Mouse (Mus musculus) ES-E14 (cell line): ENCODE data around the gene Pom121. TPM values are rescaled to one million over a fixed set of nuclear protein-coding genes. Genes with fewer than 3 reads are reported as not detected.

ENCODE experiments used
- DNase-seq: peaks from one replicate; pipeline ENCODE4 v3.0.0-alpha.2; 2013; ENCODE audit warnings: low read depth, low spot score
- H3K27ac ChIP-seq: 2 replicates; pipeline ENCODE4 v1.5.1; 2012; ENCODE audit warnings: low read depth, mild to moderate bottlenecking, low read length, moderate library complexity, mixed read lengths; ENCODE audit not compliant: poor library complexity, insufficient read depth, severe bottlenecking
- H3K36me3 ChIP-seq: 2 replicates; pipeline ENCODE4 v1.6.1; 2012; ENCODE audit warnings: mild to moderate bottlenecking, low read length, moderate library complexity, mixed read lengths; ENCODE audit not compliant: control insufficient read depth, poor library complexity, insufficient read depth, severe bottlenecking
- H3K4me1 ChIP-seq, 2 experiments: fragments of 150-350 bp in 1 of 2; sonication (generic) in 1 of 2; 2 replicates each; pipeline ENCODE4 v1.6.1; 2012; ENCODE audit warnings: low read length in 2 of 2, mild to moderate bottlenecking in 1 of 2, mixed read lengths in 1 of 2; ENCODE audit not compliant: control insufficient read depth in 2 of 2, insufficient read depth in 2 of 2, poor library complexity in 1 of 2
- H3K4me3 ChIP-seq, 2 experiments: fragments of 150-350 bp in 1 of 2; sonication (generic) in 1 of 2; 2 replicates each; pipeline ENCODE4 v1.5.1; 2012; ENCODE audit warnings: low read length in 2 of 2, low read depth in 1 of 2, mild to moderate bottlenecking in 1 of 2, mixed read lengths in 1 of 2; ENCODE audit not compliant: insufficient read depth in 1 of 2, poor library complexity in 1 of 2, severe bottlenecking in 1 of 2
- H3K9ac ChIP-seq: 2 replicates; pipeline ENCODE4 v1.6.1; 2012; ENCODE audit warnings: low read depth, mild to moderate bottlenecking, low read length, mixed read lengths; ENCODE audit not compliant: poor library complexity, insufficient read depth, severe bottlenecking
- H3K9me3 ChIP-seq: fragments of 150-350 bp; sonication (generic); 2 replicates; pipeline ENCODE4 v1.6.1; 2012; ENCODE audit warnings: low read depth, mild to moderate bottlenecking, low read length; ENCODE audit not compliant: control insufficient read depth, insufficient read depth
- CHD2 ChIP-seq: IDR thresholded peaks from 2 replicates; pipeline ENCODE4 v1.6.1; 2014; ENCODE audit warnings: mild to moderate bottlenecking, low read depth, low read length, inconsistent platforms
- HCFC1 ChIP-seq: IDR thresholded peaks from 2 replicates; pipeline ENCODE4 v1.6.1; 2012; ENCODE audit warnings: low read length, inconsistent platforms, borderline replicate concordance; ENCODE audit not compliant: insufficient read depth
- MAFK ChIP-seq: IDR thresholded peaks from 2 replicates; pipeline ENCODE4 v1.6.1; 2014; ENCODE audit warnings: mild to moderate bottlenecking, low read depth, low read length, inconsistent platforms; ENCODE audit not compliant: insufficient read depth
- ZC3H11A ChIP-seq: IDR thresholded peaks from 2 replicates; pipeline ENCODE4 v1.6.1; 2012; ENCODE audit warnings: low read depth, mild to moderate bottlenecking, inconsistent platforms, low read length, borderline replicate concordance
- ZNF384 ChIP-seq: IDR thresholded peaks from 2 replicates; pipeline ENCODE4 v1.6.1; 2012; ENCODE audit warnings: low read depth, low read length, inconsistent platforms
- in situ Hi-C, 2 experiments: fragments of 600-800 bp; cut with MboI; formaldehyde crosslinking; loops; one replicate each; pipeline ENCODE4 v1.15.1; 2025; ENCODE audit warnings: low sequenced_read_pairs in 2 of 2, inconsistent platforms in 1 of 2; ENCODE audit not compliant: unreplicated experiment in 2 of 2
- total RNA-seq: library from RNA; depleted of rRNA; stranded (reverse); fragments of 300-350 nt; gene quantifications from 2 replicates; pipeline ENCODE4 v1.2.3, GENCODE M21; 2012

The Pom121 gene
- total RNA-seq, 1 experiment = 36.4 TPM

GRCm38 (mm10) chr5:135368312-135368711, 26.0 kb downstream of the Pom121 start:
- H3K27ac ChIP-seq = no peak overlapping the region
- no peak for DNase-seq
- peaks cover 3% of the 10 kb centered on the region for H3K36me3 ChIP-seq
- no peaks in the 10 kb centered on the region for H3K9me3 ChIP-seq
- no peak overlapping the region for H3K4me3 ChIP-seq
- no peak for TF ChIP-seq ZNF384
- in situ Hi-C loops = no loop called here
- no peak overlapping the region for H3K9ac ChIP-seq
- peaks cover 0 to 4% of the 10 kb centered on the region in 2 experiments; a peak in 1 of 4 replicates for H3K4me1 ChIP-seq

- Histone ChIP-seq H3K9ac (no peak overlapping the region), H3K36me3 (peaks cover 3% of the 10 kb centered on the region), H3K4me3 (no peak overlapping the region), H3K4me1 (peaks cover 0 to 4% of the 10 kb centered on the region in 2 experiments; a peak in 1 of 4 replicates), H3K27ac (no peak overlapping the region), H3K9me3 (no peaks in the 10 kb centered on the region)
- no peak for TF ChIP-seq CHD2
- TF ChIP-seq ZC3H11A = no peak
- no peak for TF ChIP-seq HCFC1
- no peak for TF ChIP-seq ZNF384
- no peak for TF ChIP-seq MAFK
- in situ Hi-C loops = no loop called here
- no peak for DNase-seq
These were observed 26.5 kb downstream of the Pom121 start for GRCm38 (mm10) chr5:135367841-135368240.

- DNase-seq = no peak
- H3K9ac ChIP-seq = no peak overlapping the region
- TF ChIP-seq ZNF384 = no peak
- no peak; the same call in 1 of the 2 replicates for TF ChIP-seq ZC3H11A
- TF ChIP-seq HCFC1 = no peak
- no peak for TF ChIP-seq MAFK
- no peak for TF ChIP-seq CHD2
- H3K4me3 ChIP-seq = no peak overlapping the region
- H3K27ac ChIP-seq = no peak overlapping the region
- no peaks in the 10 kb centered on the region for H3K36me3 ChIP-seq
- H3K9me3 ChIP-seq = no peaks in the 10 kb centered on the region
- H3K4me1 ChIP-seq = peaks cover 0 to 2% of the 10 kb centered on the region in 2 experiments; a peak in 1 of 4 replicates
- in situ Hi-C loops = no loop called here
These were observed 30.8 kb downstream of the Pom121 start for GRCm38 (mm10) chr5:135363540-135363939.

- Histone ChIP-seq H3K4me1 (no peaks in the 10 kb centered on the region; a peak in 1 of 4 replicates), H3K27ac (no peak overlapping the region), H3K9ac (no peak overlapping the region), H3K9me3 (no peaks in the 10 kb centered on the region), H3K4me3 (no peak overlapping the region), H3K36me3 (no peaks in the 10 kb centered on the region)
- no peak for DNase-seq
- in situ Hi-C loops = no loop called here
- TF ChIP-seq MAFK (peak; percentile 75), CHD2 (no peak)
These were observed 31.8 kb downstream of the Pom121 start for GRCm38 (mm10) chr5:135362572-135362971.

GRCm38 (mm10) chr5:135359772-135360171, 34.6 kb downstream of the Pom121 start:
- Histone ChIP-seq H3K27ac (no peak overlapping the region), H3K36me3 (no peaks in the 10 kb centered on the region), H3K9ac (no peak overlapping the region), H3K4me3 (no peak overlapping the region), H3K4me1 (no peaks in the 10 kb centered on the region; a peak in 1 of 4 replicates), H3K9me3 (no peaks in the 10 kb centered on the region)
- TF ChIP-seq CHD2 (no peak), MAFK (no peak), ZC3H11A (no peak), HCFC1 (no peak), ZNF384 (no peak)
- in situ Hi-C loops = no loop called here
- DNase-seq = no peak
